Mouse (Mus musculus) hindbrain, embryonic 15.5 days (tissue): ENCODE measurements at regions not wholly inside any gene's neighbourhood (a gene's known extent, or its start where the extent isn't known, plus 50 kb on each side); places are given as distances from the start of the nearest gene placed in this dataset.

Source experiments
- ATAC-seq: fragments of 200-750 bp; cut with Nextera tagmentation; 2 replicates; pipeline ENCODE4 v1.8.0; 2017; ENCODE audit warnings: low read depth, moderate number of reproducible peaks, moderate TSS enrichment; ENCODE audit not compliant: low FRiP score
- H3K27ac ChIP-seq: fragments of 300-500 bp; sonication (generic); replicated peaks from 2 replicates; pipeline ENCODE4 v1.5.1; 2015; ENCODE audit warnings: mild to moderate bottlenecking, inconsistent platforms
- H3K27me3 ChIP-seq: fragments of 300-500 bp; sonication (generic); 2 replicates; pipeline ENCODE4 v1.6.1; 2015; ENCODE audit warnings: control low read depth, inconsistent platforms
- H3K36me3 ChIP-seq: fragments of 300-500 bp; sonication (generic); 2 replicates; pipeline ENCODE4 v1.6.1; 2015; ENCODE audit warnings: control low read depth, inconsistent platforms
- H3K4me1 ChIP-seq: fragments of 300-500 bp; sonication (generic); replicated peaks from 2 replicates; pipeline ENCODE4 v1.6.1; 2015; ENCODE audit warnings: control low read depth, inconsistent platforms
- H3K4me2 ChIP-seq: fragments of 300-500 bp; sonication (generic); 2 replicates; pipeline ENCODE4 v1.6.1; 2015; ENCODE audit warnings: moderate library complexity, mild to moderate bottlenecking, inconsistent platforms
- H3K4me3 ChIP-seq: fragments of 300-500 bp; sonication (generic); 2 replicates; pipeline ENCODE4 v1.5.1; 2015; ENCODE audit warnings: mild to moderate bottlenecking, inconsistent platforms
- H3K9ac ChIP-seq: fragments of 300-500 bp; sonication (generic); 2 replicates; pipeline ENCODE4 v1.6.1; 2015; ENCODE audit warnings: inconsistent platforms
- H3K9me3 ChIP-seq: fragments of 300-500 bp; sonication (generic); 2 replicates; pipeline ENCODE4 v1.6.1; 2016; ENCODE audit warnings: control low read depth, inconsistent platforms
- WGBS: fragments of 180-500 bp; shearing (Covaris S2); methylation state at CpG from one replicate; pipeline ENCODE4 v1.1.7; 2015; 5-methylcytosine and 5-hydroxymethylcytosine counted together

GRCm38 (mm10) chr7:136515376-136515775 is 379.0 kb upstream of the Mgmt start:
- Histone ChIP-seq H3K9me3 (no peaks in the 10 kb centered on the region), H3K4me3 (no peak overlapping the region), H3K9ac (no peak overlapping the region), H3K36me3 (no peaks in the 10 kb centered on the region), H3K27ac (no peak overlapping the region), H3K4me1 (no peaks in the 10 kb centered on the region), H3K27me3 (no peaks in the 10 kb centered on the region), H3K4me2 (no peak overlapping the region)
- no peak for ATAC-seq
- WGBS = 81% methylated on average over 1 of the region's 1 CpGs

DNA sequence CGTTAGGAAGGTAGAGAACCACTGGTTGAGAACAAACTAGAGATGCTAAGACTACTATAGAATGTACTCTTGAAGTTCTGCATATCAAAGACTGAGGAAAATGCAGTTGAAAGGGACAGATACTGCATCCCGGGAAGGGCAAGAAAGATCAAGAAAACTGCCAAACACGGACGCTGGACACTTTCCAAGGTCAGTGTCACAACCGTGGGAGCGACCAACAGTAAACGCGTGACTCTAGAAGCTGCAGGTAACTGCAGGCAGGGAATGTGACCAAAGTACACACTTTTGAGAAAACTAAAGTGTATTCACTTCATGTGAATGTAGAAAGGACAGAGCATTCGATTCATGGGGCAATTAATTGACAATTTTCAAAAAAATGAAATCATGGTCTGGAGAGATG is 368.6 kb upstream of the Mgmt start:
- Histone ChIP-seq H3K4me3 (no peak overlapping the region), H3K4me1 (no peaks in the 10 kb centered on the region), H3K4me2 (no peak overlapping the region), H3K36me3 (no peaks in the 10 kb centered on the region), H3K9ac (no peak overlapping the region), H3K9me3 (no peaks in the 10 kb centered on the region), H3K27ac (no peak overlapping the region), H3K27me3 (no peaks in the 10 kb centered on the region)
- WGBS = 94% methylated on average over 9 of the region's 9 CpGs
- ATAC-seq = no peak

DNA sequence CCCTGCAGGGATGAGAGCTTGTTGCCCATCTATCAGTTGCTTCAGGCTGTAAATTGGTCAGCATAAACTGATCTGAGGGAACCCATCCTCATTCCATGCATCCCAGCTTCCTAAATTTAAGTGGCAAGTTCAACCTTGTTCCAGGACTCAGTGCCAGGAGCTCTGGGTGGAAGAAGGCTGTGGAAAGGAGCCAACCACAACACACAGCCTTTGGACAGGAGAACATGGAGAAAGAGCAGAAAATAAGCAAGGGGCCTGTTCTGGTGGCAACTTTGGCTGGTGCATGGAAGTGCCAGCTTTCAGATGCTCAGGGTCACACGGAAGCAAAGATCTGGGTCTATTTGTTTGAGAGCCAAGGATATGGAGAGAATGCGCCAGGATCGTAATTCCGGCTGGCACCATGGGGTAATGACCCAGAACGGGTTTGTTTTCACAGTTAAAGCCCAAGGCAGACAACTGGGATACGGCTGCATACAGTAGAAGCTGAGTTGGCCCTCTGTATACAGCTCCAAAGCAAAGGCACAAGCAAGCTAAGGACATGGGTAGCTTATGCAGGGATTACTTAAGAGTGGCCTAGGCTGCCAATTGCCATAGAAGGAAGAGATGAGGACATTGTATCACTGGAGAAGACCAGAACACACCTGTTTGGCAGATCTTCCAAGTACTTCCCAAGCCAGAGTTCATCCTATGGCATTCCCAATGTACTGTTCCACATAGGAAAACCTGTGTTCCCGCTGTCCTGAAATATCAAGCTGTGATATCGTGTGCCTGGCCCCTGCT is 364.2 kb upstream of the Mgmt start:
- no peak for ATAC-seq
- H3K27me3 ChIP-seq = no peaks in the 10 kb centered on the region

DNA sequence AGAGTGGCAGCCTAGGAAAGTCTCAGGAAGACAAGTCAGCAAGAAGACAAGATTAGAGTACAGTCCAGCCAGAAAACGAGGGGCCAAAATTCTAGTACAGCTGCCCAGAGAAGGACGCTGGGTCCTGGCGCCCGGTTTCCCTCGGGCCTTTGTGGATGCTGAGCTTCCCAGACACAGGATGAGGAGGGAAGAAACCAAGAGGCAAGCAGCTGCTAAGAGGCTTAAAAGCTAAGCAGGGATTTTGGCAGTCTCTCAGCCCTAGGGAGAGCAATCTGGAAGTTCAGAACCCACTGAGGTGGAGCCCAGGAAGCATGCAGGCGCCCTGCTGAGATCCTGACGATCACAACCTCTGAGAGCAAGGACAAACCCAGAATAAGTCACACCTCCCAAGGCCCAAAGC is 363.1 kb upstream of the Mgmt start:
- no peak for ATAC-seq

More for the DNA sequence above, 364.2 kb upstream of the Mgmt start:
- no peak overlapping the region for H3K9ac ChIP-seq
- no peaks in the 10 kb centered on the region for H3K4me1 ChIP-seq
- no peaks in the 10 kb centered on the region for H3K36me3 ChIP-seq
- WGBS = 76% methylated on average over 8 of the region's 8 CpGs
- no peak overlapping the region for H3K4me3 ChIP-seq
- H3K4me2 ChIP-seq = no peak overlapping the region
- no peaks in the 10 kb centered on the region for H3K9me3 ChIP-seq
- H3K27ac ChIP-seq = no peak overlapping the region

GRCm38 (mm10) chr7:136541876-136542655 is 352.3 kb upstream of the Mgmt start:
- no peak overlapping the region for H3K27ac ChIP-seq
- no peaks in the 10 kb centered on the region for H3K9me3 ChIP-seq
- H3K27me3 ChIP-seq = no peaks in the 10 kb centered on the region
- no peak for ATAC-seq
- H3K9ac ChIP-seq = no peak overlapping the region
- no peak overlapping the region for H3K4me3 ChIP-seq
- H3K4me2 ChIP-seq = no peak overlapping the region
- no peaks in the 10 kb centered on the region for H3K36me3 ChIP-seq
- 0 out of 2 replicates have a peak, but pooled peaks cover 3% of the 10 kb centered on the region for H3K4me1 ChIP-seq

More for the DNA sequence above, 363.1 kb upstream of the Mgmt start:
- Histone ChIP-seq H3K9me3 (no peaks in the 10 kb centered on the region), H3K9ac (no peak overlapping the region), H3K4me2 (no peak overlapping the region), H3K4me3 (no peak overlapping the region), H3K4me1 (no peaks in the 10 kb centered on the region), H3K27ac (no peak overlapping the region), H3K27me3 (no peaks in the 10 kb centered on the region), H3K36me3 (no peaks in the 10 kb centered on the region)
- 73% methylated on average over 7 of the region's 7 CpGs for WGBS

DNA sequence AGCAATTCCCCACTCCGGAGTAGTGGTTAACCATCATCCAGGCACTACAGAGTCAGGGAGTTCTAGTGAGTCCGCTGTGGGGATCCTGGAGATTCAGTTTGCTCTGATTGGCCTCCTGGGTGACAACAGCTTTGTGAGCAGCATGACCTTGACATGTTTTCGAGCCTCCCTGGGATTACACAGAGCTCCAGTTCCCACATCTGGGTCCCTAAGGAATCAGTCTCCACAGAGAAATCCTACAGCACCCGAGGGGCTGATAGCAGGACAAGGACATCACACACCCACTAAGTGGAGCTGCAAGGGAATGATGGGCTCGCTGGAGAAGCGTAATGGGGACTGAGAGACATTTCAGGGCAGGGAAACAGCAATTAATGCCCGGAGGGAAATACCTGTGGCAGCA is 351.5 kb upstream of the Mgmt start:
- H3K27ac ChIP-seq = no peak overlapping the region
- no peak overlapping the region for H3K9ac ChIP-seq
- ATAC-seq = no peak
- H3K27me3 ChIP-seq = no peaks in the 10 kb centered on the region
- H3K4me2 ChIP-seq = no peak overlapping the region
- no peak overlapping the region for H3K4me3 ChIP-seq
- 68% methylated on average over 7 of the region's 7 CpGs for WGBS
- no peaks in the 10 kb centered on the region for H3K36me3 ChIP-seq
- H3K9me3 ChIP-seq = no peaks in the 10 kb centered on the region
- H3K4me1 ChIP-seq = peaks cover 5% of the 10 kb centered on the region

DNA sequence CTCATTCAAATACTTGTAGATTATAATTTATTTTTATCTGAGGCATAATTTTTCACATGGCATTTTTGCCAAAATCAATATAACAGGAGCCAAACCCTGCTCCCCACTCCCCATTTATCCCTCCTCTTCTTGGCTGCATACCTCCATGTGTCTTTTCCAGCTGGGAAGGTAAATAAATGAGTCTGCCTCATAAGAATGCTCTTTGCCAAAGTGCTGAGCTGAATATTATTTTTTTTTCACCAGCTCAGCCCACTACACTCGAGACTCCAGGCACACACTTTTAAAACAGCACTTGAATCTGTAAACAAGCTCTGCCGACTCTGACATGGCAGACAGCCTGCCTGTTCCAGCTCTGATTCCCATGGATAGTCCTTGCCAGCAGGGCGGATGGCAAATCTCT is 346.6 kb upstream of the Mgmt start:
- H3K4me1 ChIP-seq = peaks cover 7% of the 10 kb centered on the region
- no peak overlapping the region for H3K4me3 ChIP-seq
- H3K36me3 ChIP-seq = no peaks in the 10 kb centered on the region
- no peak for ATAC-seq
- H3K27ac ChIP-seq = no peak overlapping the region
- H3K9ac ChIP-seq = no peak overlapping the region
- no peak overlapping the region for H3K4me2 ChIP-seq
- WGBS = 52% methylated on average over 3 of the region's 3 CpGs
- H3K27me3 ChIP-seq = no peaks in the 10 kb centered on the region
- H3K9me3 ChIP-seq = no peaks in the 10 kb centered on the region

GRCm38 (mm10) chr7:136556436-136556835 is 338.0 kb upstream of the Mgmt start:
- Histone ChIP-seq H3K4me3 (no peak overlapping the region), H3K4me2 (no peak overlapping the region), H3K27ac (no peak overlapping the region), H3K4me1 (no peaks in the 10 kb centered on the region), H3K9me3 (no peaks in the 10 kb centered on the region), H3K36me3 (no peaks in the 10 kb centered on the region), H3K9ac (no peak overlapping the region), H3K27me3 (no peaks in the 10 kb centered on the region)
- WGBS = 70% methylated on average over 4 of the region's 4 CpGs
- ATAC-seq = no peak

GRCm38 (mm10) chr7:136559536-136559935 is 334.9 kb upstream of the Mgmt start:
- Histone ChIP-seq H3K27ac (no peak overlapping the region), H3K4me1 (no peaks in the 10 kb centered on the region), H3K36me3 (no peaks in the 10 kb centered on the region), H3K9me3 (no peaks in the 10 kb centered on the region), H3K4me3 (no peak overlapping the region), H3K4me2 (no peak overlapping the region), H3K9ac (no peak overlapping the region), H3K27me3 (no peaks in the 10 kb centered on the region)
- no peak for ATAC-seq
- WGBS = 77% methylated on average over 6 of the region's 6 CpGs

GRCm38 (mm10) chr7:136570911-136571310 is 323.5 kb upstream of the Mgmt start:
- ATAC-seq = no peak
- 57% methylated on average over 7 of the region's 7 CpGs for WGBS

DNA sequence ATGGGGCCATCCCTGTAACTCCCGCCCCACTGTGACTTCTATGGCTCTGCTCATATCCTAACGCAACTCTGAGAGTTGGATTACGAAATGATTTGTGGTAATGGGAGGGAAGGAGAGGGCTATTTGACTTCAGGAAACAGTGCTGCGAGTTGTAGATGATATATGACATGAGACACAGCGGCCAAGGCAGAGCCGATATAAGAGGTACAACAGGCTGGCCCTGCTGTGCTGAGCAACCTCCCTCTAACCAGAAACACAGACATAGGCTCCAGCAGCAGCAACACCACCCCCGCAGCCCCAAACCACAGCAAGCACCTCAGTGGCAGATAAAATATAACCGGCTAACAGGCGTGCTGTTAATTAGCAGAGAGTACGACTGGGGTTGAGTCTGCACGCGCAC is 312.5 kb upstream of the Mgmt start:
- Histone ChIP-seq H3K4me1 (peaks cover 22% of the 10 kb centered on the region), H3K4me3 (no peak overlapping the region), H3K27me3 (0 out of 2 replicates have a peak, but pooled peaks cover 5% of the 10 kb centered on the region), H3K36me3 (no peaks in the 10 kb centered on the region), H3K9ac (no peak overlapping the region), H3K27ac (no peak overlapping the region), H3K4me2 (no peak overlapping the region), H3K9me3 (no peaks in the 10 kb centered on the region)
- no peak for ATAC-seq
- 38% methylated on average over 12 of the region's 12 CpGs for WGBS

More at GRCm38 (mm10) chr7:136570911-136571310, 323.5 kb upstream of the Mgmt start:
- no peak overlapping the region for H3K4me2 ChIP-seq
- H3K4me3 ChIP-seq = no peak overlapping the region
- no peaks in the 10 kb centered on the region for H3K27me3 ChIP-seq
- 0 out of 2 replicates have a peak, but pooled peaks cover 4% of the 10 kb centered on the region for H3K4me1 ChIP-seq
- H3K36me3 ChIP-seq = no peaks in the 10 kb centered on the region
- no peak overlapping the region for H3K27ac ChIP-seq
- H3K9ac ChIP-seq = no peak overlapping the region
- H3K9me3 ChIP-seq = no peaks in the 10 kb centered on the region

DNA sequence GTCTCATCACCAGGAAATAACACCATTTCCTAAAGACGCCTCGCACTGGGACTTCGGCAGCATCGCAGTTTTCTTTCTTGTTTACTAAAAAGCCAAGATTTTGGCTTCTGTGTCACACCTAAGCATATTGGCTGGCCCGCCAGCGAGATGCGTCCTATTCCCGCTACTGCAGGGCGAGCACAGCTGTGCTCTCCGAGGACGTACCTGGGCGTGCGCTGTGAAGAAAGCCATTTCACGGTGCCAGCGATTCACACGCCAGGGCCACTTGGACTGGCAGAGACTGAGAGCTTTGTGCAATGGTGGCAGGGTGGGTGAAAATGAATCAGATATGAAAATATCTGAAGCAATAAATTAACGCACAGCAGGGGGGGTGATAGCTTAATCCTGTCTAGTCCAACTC is 310.1 kb upstream of the Mgmt start:
- Histone ChIP-seq H3K9me3 (no peaks in the 10 kb centered on the region), H3K4me2 (peak overlapping the region; percentile 44), H3K9ac (0 out of 2 replicates have a peak overlapping the region, but pooled peaks have one; percentile 25), H3K27me3 (0 out of 2 replicates have a peak, but pooled peaks cover 5% of the 10 kb centered on the region), H3K27ac (peak overlapping the region; percentile 4), H3K4me1 (peaks cover 31% of the 10 kb centered on the region), H3K36me3 (no peaks in the 10 kb centered on the region), H3K4me3 (no peak overlapping the region)
- no peak for ATAC-seq
- WGBS = 56% methylated on average over 17 of the region's 17 CpGs
